Mouse (Mus musculus) small intestine, adult 2 months (tissue): ENCODE results near the gene Il1f10. TPM values are rescaled to one million over a fixed set of nuclear protein-coding genes. Genes with fewer than 3 reads are reported as not detected.

ENCODE experiments used
- H3K27ac ChIP-seq: fragments of 200-500 bp; 2 replicates; pipeline ENCODE4 v1.5.1; 2012; ENCODE audit warnings: low read depth, low read length, control low read depth, inconsistent platforms; ENCODE audit not compliant: insufficient read depth
- H3K27me3 ChIP-seq: fragments of 200-500 bp; 2 replicates; pipeline ENCODE4 v1.6.1; 2012; ENCODE audit warnings: mild to moderate bottlenecking, moderate library complexity, low read length, inconsistent platforms; ENCODE audit not compliant: control insufficient read depth, insufficient read depth
- H3K36me3 ChIP-seq: fragments of 200-500 bp; 2 replicates; pipeline ENCODE4 v1.6.1; 2012; ENCODE audit warnings: mild to moderate bottlenecking, low read length, control low read depth, inconsistent platforms; ENCODE audit not compliant: control insufficient read depth, insufficient read depth
- H3K4me1 ChIP-seq: fragments of 200-500 bp; 2 replicates; pipeline ENCODE4 v1.6.1; 2012; ENCODE audit warnings: low read length, inconsistent platforms, mixed read lengths; ENCODE audit not compliant: control insufficient read depth, insufficient read depth, insufficient read length
- H3K4me3 ChIP-seq: fragments of 200-500 bp; 2 replicates; pipeline ENCODE4 v1.5.1; 2012; ENCODE audit warnings: low read depth, mild to moderate bottlenecking, control low read depth, inconsistent platforms, low read length, moderate library complexity
- CTCF ChIP-seq: fragments of 200-500 bp; IDR thresholded peaks from 2 replicates; pipeline ENCODE4 v1.5.1; 2012; ENCODE audit warnings: low read depth, mild to moderate bottlenecking, control low read depth, inconsistent platforms, low read length, moderate library complexity, mixed read lengths; ENCODE audit not compliant: insufficient replicate concordance, insufficient read length; ENCODE audit errors: extremely low read depth
- POLR2A ChIP-seq: fragments of 200-500 bp; IDR thresholded peaks from 2 replicates; pipeline ENCODE4 v1.6.1; 2012; ENCODE audit warnings: low read depth, mild to moderate bottlenecking, control low read depth, inconsistent platforms, low read length, moderate library complexity
- WGBS: fragments of 180-500 bp; shearing (Covaris S2); methylation state at CpG from one replicate; pipeline ENCODE4 v1.1.7; 2018; 5-methylcytosine and 5-hydroxymethylcytosine counted together
- polyA plus RNA-seq: library from polyadenylated mRNA; depleted of rRNA; stranded (reverse); fragments of >200 nt; gene quantifications from 2 replicates; pipeline ENCODE4 v1.2.3, GENCODE M21; 2012; rRNA removed

The Il1f10 gene
- polyA plus RNA-seq = not detected in 2 replicates

DNA sequence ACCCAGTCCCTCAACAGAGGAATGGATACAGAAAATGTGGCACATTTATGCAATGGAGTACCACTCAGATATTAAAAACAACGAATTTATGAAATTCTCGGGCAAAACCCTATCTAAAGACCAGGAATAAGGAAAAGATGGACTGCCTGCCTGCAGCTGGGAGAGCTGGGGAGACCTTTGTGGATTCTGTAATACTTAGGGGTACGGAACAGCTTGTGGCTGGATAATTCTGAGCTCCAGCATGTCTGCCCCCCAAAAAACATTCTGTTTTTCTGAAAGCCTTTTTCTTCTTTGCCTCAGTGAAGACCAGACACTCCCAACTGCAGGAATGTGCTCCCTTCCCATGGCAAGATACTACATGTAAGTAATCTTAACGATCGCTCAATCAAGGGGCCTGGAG is at the start of gene Il1f10:
Gene Il1f10 (plus strand): TSS at position 301 of the 400 bp plus-strand sequence.
- H3K4me1 ChIP-seq = no peaks in the 10 kb centered on the region
- H3K27ac ChIP-seq = no peak within 1 kb of the TSS
- H3K27me3 ChIP-seq = no peaks in the 10 kb centered on the region
- no peak within 1 kb of the TSS for H3K4me3 ChIP-seq
- TF ChIP-seq CTCF (no peak), POLR2A (no peak)
- H3K36me3 ChIP-seq = no peaks in the 10 kb centered on the region
- 71% methylated on average over 5 of the region's 5 CpGs for WGBS

DNA sequence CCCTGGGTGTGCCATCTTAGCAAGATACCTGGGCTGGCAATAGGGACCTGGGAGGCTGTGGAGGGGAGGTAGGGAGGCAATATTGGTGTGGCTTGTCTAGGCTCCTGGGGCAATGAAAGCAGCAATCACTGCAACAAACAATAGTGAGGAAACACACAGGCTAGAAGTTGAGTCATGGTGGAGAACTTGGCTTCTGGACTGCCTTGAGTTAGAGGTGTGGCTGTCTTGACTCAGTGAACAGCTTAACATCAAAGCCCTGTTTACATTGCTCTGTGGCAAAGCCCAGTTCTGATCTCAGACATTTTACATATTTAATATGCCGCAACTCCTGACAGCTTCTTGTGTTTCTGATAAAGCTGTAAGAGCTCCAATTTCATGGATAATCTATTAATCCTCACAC is 23.5 kb upstream of the Il1f10 start:
- Histone ChIP-seq H3K36me3 (no peaks in the 10 kb centered on the region), H3K4me3 (no peak overlapping the region), H3K27me3 (no peaks in the 10 kb centered on the region), H3K4me1 (no peaks in the 10 kb centered on the region), H3K27ac (no peak overlapping the region)
- 63% methylated on average over 1 of the region's 1 CpGs for WGBS
- TF ChIP-seq POLR2A (no peak), CTCF (no peak)

DNA sequence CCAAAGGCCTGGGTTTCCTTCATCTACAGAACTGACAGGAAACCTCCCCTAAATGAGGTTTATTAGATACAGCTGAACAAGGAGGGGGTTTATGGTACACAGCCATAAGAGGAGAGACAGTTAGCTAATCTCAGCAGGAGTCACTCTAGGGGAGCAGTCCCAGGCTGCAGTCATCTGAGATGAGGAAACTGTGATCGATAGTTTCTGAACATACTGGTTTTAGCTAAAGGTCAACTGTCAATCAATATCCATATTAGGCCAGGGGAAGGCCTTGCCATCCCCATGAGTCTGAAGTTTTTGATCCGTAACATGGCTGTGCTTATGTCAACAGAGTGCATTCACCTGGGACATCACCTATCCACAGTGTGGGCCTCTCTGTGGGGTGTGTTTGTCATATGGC is 17.4 kb upstream of the Il1f10 start:
- H3K4me3 ChIP-seq = no peak overlapping the region
- no peaks in the 10 kb centered on the region for H3K4me1 ChIP-seq
- 80% methylated on average over 2 of the region's 2 CpGs for WGBS
- TF ChIP-seq CTCF (no peak), POLR2A (no peak)
- no peak overlapping the region for H3K27ac ChIP-seq
- H3K36me3 ChIP-seq = no peaks in the 10 kb centered on the region
- no peaks in the 10 kb centered on the region for H3K27me3 ChIP-seq

DNA sequence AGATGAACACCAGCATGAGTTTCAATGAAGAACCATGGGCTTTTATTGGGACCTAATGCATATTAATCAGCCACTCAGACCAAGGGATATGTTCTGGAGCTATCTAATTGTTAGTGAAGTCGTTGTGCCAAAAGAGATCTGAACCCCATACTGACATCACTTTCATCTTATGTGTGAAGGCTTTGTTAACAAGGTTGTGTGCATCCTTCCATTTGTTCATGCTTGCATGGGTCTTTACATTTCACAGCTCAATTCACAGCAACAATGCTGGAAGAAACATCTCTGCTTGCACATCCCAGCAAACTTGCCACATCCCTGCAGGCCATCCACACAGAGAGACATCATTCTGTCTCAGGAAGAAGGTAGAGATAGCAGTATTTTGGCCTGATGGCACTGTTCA is 15.8 kb upstream of the Il1f10 start:
- Histone ChIP-seq H3K4me1 (no peaks in the 10 kb centered on the region), H3K36me3 (no peaks in the 10 kb centered on the region), H3K4me3 (no peak overlapping the region), H3K27ac (no peak overlapping the region), H3K27me3 (no peaks in the 10 kb centered on the region)
- TF ChIP-seq POLR2A = no peak
- no peak for TF ChIP-seq CTCF
- WGBS = 34% methylated on average over 1 of the region's 1 CpGs

DNA sequence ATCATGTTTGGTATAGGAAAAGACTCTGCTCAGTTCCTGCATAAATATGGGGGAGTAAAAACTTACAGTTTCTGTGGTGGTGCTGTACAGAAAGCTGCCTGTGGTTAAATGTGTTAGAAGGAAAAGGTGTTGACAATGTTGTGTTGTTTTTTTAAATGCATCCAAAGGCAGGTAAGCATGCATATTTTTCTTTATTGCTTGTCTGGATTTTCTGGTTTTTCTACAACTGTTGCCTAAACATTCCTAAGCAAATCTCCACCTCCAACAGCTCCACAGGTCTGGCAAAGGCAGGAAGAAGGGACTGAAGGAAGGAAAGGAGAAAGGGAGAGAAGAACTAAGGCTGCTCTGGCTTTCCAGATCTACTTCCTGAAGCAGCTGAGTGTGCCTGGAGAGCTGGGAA is 14.3 kb upstream of the Il1f10 start, which contains the start of gene Il1f5:
Gene Il1f5 (plus strand): TSS at position 301 of the 400 bp plus-strand sequence.
- no peaks in the 10 kb centered on the region for H3K36me3 ChIP-seq
- no peak within 1 kb of the TSS for H3K27ac ChIP-seq
- no peak within 1 kb of the TSS for H3K4me3 ChIP-seq
- TF ChIP-seq POLR2A = no peak
- TF ChIP-seq CTCF = no peak
- no peaks in the 10 kb centered on the region for H3K4me1 ChIP-seq
- no peaks in the 10 kb centered on the region for H3K27me3 ChIP-seq

DNA sequence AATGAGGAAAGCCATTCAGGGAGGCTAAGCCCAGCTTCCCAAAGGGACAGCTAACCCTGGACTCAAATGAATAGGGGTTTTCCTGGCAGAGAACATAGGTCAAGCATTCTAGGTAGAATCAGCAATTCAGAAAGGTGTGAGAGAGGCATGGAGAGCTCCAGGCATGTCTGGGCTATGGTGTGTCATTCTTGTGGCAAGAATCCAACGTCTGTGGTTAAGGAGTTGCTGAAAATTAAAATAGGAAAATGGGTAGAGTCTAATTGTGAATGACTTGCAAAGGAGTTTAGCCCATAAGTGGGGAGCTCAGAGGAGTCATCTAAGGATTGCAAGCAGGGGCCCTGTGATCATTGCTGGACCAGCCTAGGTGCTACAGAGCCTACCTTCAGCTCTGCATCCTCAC is 3.6 kb downstream of the Il1f10 start:
- TF ChIP-seq POLR2A (no peak), CTCF (no peak)
- Histone ChIP-seq H3K27ac (no peak overlapping the region), H3K27me3 (no peaks in the 10 kb centered on the region), H3K4me1 (no peaks in the 10 kb centered on the region), H3K36me3 (no peaks in the 10 kb centered on the region), H3K4me3 (no peak overlapping the region)
- 38% methylated on average over 1 of the region's 1 CpGs for WGBS

DNA sequence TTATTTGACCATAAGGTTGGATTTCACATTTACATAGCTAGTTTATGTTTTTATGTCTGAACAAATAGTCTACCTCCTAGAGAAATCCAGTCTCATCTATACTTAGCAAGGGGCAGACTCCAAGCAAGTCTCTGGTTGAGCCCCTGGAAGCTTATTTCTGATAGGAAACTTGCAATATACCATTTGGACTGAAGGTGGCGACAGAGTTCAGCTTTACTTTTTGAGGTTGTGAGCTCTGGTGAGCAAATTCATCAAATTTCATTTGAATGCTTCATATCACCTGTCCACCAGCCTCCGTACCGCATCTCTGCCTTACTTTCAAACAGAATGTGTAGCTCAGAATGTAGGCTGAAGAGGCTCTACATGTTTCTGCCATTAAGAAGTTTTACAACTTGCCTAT is 5.8 kb downstream of the Il1f10 start:
- Histone ChIP-seq H3K4me3 (no peak overlapping the region), H3K27me3 (no peaks in the 10 kb centered on the region), H3K27ac (no peak overlapping the region), H3K36me3 (no peaks in the 10 kb centered on the region), H3K4me1 (no peaks in the 10 kb centered on the region)
- WGBS = 2% methylated on average over 3 of the region's 3 CpGs
- TF ChIP-seq CTCF (no peak), POLR2A (no peak)

DNA sequence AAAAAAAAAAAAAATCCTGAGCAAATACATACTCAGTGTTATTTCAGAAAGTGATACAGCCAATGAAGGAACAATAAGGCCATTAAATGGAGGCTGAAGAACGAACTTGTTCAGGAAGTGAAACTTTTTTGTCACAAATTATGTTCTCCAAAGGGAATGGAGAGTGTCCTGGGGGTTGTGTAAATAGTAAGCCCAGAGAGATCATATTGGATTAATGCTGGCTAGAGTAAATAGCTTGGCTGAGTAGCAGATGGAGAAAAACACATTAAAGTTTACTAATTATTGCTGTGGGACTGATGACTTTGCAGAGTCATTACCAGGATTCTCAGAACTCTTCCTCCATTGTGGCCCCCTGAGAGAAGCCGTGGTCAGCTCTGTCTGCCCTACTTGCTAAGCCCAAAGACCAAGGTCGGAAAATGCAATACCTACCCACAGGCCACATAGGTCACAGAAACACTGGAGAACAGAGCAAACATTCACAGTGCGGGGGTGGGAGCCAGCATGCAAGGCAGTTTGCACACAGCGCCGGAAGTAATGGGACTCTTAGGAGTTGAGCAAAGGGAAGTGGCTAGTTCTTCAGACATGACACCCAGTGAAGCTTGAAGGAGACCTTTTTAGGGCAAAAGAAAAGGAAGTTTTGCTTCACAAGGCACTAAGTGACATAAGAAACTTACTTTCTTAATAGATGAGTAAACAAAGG is 20.5 kb downstream of the Il1f10 start:
- TF ChIP-seq POLR2A (no peak), CTCF (no peak)
- H3K4me1 ChIP-seq = 0 out of 2 replicates have a peak, but pooled peaks cover 1% of the 10 kb centered on the region
- no peak overlapping the region for H3K4me3 ChIP-seq
- 40% methylated on average over 6 of the region's 6 CpGs for WGBS
- H3K27me3 ChIP-seq = no peaks in the 10 kb centered on the region
- no peak overlapping the region for H3K27ac ChIP-seq
- no peaks in the 10 kb centered on the region for H3K36me3 ChIP-seq
